11 mouse cellular contexts compared by ENCODE assay signal in genomic region chr2:122306184-122306583, GRCm38 (mm10). TPM values are rescaled to one million over a fixed set of nuclear protein-coding genes. Genes with fewer than 3 reads are reported as not detected.
DNase-seq lines count a peak whose midpoint lies in the region; TF ChIP-seq lines count a peak whose summit lies in the region.
"Had no signal": no experiment of that assay in that cellular context is flagged by ENCODE, and none has a peak within 500 bp of the region (broad histone marks: within the 10 kb centered on the region; RNA-seq: fewer than 3 reads in every experiment).

No protein-coding gene starts in this region.

- TF ChIP-seq CTCF in brain, embryonic 14.5 days (IDR thresholded peaks at IDR 0.05; ENCODE audit: borderline replicate concordance, extremely low read depth, insufficient read depth, insufficient read length) = no peak
- no peak for TF ChIP-seq CTCF in kidney, adult 2 months (conservative IDR thresholded peaks at IDR 0.05; ENCODE audit: insufficient read depth, insufficient read length, low read depth, low read length)

- H3K36me3 ChIP-seq in kidney, adult 2 months (ENCODE audit: control insufficient read depth, insufficient read depth, low read length) = no peaks in the 10 kb centered on the region

- 0 out of 2 replicates have a peak, but pooled peaks cover 3% of the 10 kb centered on the region for H3K27me3 ChIP-seq in kidney, adult 2 months (replicated peaks; ENCODE audit: control insufficient read depth, insufficient read depth, low read length)

- H3K4me3 ChIP-seq in kidney, adult 2 months (ENCODE audit: insufficient read depth, low read depth, low read length) = no peak overlapping the region

- no peak for TF ChIP-seq POLR2A in brain, embryonic 14.5 days (IDR thresholded peaks at IDR 0.05; ENCODE audit: borderline replicate concordance, extremely low read depth, insufficient read depth, insufficient read length, poor library complexity, severe bottlenecking)
- no peak for TF ChIP-seq POLR2A in kidney, adult 2 months (IDR thresholded peaks at IDR 0.05; ENCODE audit: low read depth, low read length)

- peak; percentile 19 for DNase-seq in layer of hippocampus, adult 9-11 months
- no peak for DNase-seq in layer of hippocampus, adult 18-20 months (ENCODE audit: low spot score in 2 of 2)
- DNase-seq in urinary bladder, postnatal 36 days (ENCODE audit: low spot score in 2 of 2) = peak; percentile 65 to 66
- no peak for DNase-seq in urinary bladder, postnatal 10 days (ENCODE audit: low spot score)
- DNase-seq in brain, embryonic 14.5 days (ENCODE audit: low read depth) = peak; percentile 55
- DNase-seq in kidney, adult 8-10 months = no peak
- no peak for DNase-seq in kidney, adult 2 months
- DNase-seq: embryo, embryonic 11 days; lung, postnatal 36 days; right cerebral cortex, postnatal 14 days had no signal

- peaks cover 6% of the 10 kb centered on the region; the same call in 1 of the 2 replicates for H3K4me1 ChIP-seq in kidney, adult 2 months (ENCODE audit: control insufficient read depth, insufficient read depth, low read length)

- 36% methylated on average over 4 of the region's 4 CpGs for WGBS in kidney, adult 2 months

- H3K27ac ChIP-seq in kidney, adult 2 months (ENCODE audit: insufficient read depth, low read depth, low read length) = no peak overlapping the region

RNA-seq across cellular contexts. Expression of gene Duoxa1, which starts 7.3 kb away (rescaled TPM):
- total RNA-seq in layer of hippocampus, adult 18-20 months (2021) = under 1 TPM in 1 of 2 experiments, not detected in 1; 0.33 TPM
- 0.18 and 0.55 TPM in 2 replicates for polyA plus RNA-seq in brain, embryonic 14.5 days (2012; rRNA removed)
- 0.28 and 0.35 TPM in 2 replicates for polyA plus RNA-seq in kidney, adult 2 months (2012; rRNA removed)
- polyA plus RNA-seq: intestine, postnatal 0 days had no signal

RNA-seq across cellular contexts. Expression of gene Duoxa2, which starts 7.5 kb away (rescaled TPM):
- not detected for total RNA-seq in layer of hippocampus, adult 18-20 months (2021)
- polyA plus RNA-seq in brain, embryonic 14.5 days (2012; rRNA removed) = 0.04 and 0.05 TPM in 2 replicates
- polyA plus RNA-seq in kidney, adult 2 months (2012; rRNA removed) = 0.20 TPM in 1 of 2 replicates, not detected in the other

RNA-seq across cellular contexts. Expression of gene Duox2, which starts 7.9 kb away (rescaled TPM):
- total RNA-seq in layer of hippocampus, adult 18-20 months (2021) = under 1 TPM in 1 of 2 experiments, not detected in 1; 0.07 TPM
- 0.08 TPM in 2 replicates for polyA plus RNA-seq in brain, embryonic 14.5 days (2012; rRNA removed)
- 0.05 and 0.17 TPM in 2 replicates for polyA plus RNA-seq in kidney, adult 2 months (2012; rRNA removed)

RNA-seq across cellular contexts. Expression of gene Duox1, which starts 9.3 kb away (rescaled TPM):
- not detected for total RNA-seq in layer of hippocampus, adult 18-20 months (2021)
- polyA plus RNA-seq in brain, embryonic 14.5 days (2012; rRNA removed) = 0.08 and 0.22 TPM in 2 replicates
- 0.20 and 0.31 TPM in 2 replicates for polyA plus RNA-seq in kidney, adult 2 months (2012; rRNA removed)
- polyA plus RNA-seq: intestine, postnatal 0 days had no signal

Comparison
In these comparisons a context has a peak if more than half of its experiments do, and no peak if none do; other contexts are left out.
1. DNase-seq: peak in layer of hippocampus, adult 9-11 months (single experiment), urinary bladder, postnatal 36 days (2 of 2) and brain, embryonic 14.5 days (single experiment); none in layer of hippocampus, adult 18-20 months (0 of 2), urinary bladder, postnatal 10 days (single experiment), kidney, adult 8-10 months (0 of 2) and kidney, adult 2 months (single experiment).